Mouse (Mus musculus) lung, postnatal 25 days (tissue): ENCODE data around the gene Cpeb2.

ENCODE experiments used
- DNase-seq: peaks from one replicate; pipeline ENCODE4 v3.0.0; 2022; ENCODE audit warnings: low spot score

Cpeb2 gene

GRCm38 (mm10) chr5:43325561-43325960 lies 92.6 kb downstream of the Cpeb2 start:
- no peak for DNase-seq

DNA sequence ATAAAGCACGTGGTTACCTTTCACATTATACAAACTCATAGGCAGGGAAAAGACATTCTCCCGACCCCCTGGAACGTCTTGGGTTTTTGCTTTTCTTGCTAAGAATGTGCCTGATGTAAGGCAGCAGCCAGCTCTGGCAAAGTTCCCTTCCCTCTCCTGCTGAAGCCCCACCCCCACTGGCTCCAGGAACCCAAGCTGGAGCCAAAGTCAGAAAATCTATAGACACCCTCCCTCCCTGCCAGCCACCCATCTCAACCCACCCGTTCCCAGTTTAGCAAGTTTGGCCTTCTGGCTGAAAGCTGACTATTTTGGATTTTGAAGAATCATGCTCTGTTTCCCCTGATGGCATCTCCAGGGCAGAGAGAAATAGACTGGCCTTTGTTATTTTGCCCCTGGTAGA lies 95.6 kb downstream of the Cpeb2 start:
- DNase-seq, result no peak

DNA sequence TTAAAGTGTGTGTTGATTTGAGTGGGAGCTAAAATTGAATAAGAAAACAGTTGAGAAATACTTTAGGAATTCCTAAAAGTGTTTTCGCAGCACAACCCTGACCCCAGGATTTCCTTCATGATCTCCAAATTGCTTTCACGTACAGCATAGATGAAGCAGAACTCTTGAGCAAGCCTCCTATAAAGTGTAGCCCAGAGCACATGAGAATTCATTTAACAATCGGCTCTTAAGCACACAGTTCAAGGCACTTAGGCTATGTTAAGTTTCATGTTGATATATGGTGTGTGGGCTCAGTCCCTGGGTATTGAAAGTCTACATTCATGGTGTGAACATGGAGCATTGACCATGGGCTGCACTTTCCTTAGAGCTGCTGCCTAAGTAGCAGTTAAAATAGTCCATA lies 97.3 kb downstream of the Cpeb2 start:
- DNase-seq, result no peak

DNA sequence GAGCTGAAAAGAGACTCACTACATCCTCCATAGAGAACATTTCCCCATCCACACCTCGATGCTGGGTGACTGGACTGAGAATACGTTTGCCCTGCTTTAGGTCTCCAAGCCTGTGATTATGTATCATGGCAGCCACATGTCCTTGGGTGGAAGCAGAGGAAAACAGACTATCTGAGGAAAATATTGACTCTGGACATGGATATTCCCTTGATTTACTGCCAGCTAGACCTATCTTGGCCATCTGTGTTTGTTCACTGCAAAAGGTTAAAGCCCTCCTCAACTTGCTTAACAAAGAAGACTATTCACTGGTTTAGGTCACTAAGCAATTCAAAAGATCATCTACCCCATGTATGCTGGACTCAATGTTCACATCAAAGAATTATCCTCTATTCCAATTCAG lies 101.5 kb downstream of the Cpeb2 start:
- DNase-seq, result no peak

DNA sequence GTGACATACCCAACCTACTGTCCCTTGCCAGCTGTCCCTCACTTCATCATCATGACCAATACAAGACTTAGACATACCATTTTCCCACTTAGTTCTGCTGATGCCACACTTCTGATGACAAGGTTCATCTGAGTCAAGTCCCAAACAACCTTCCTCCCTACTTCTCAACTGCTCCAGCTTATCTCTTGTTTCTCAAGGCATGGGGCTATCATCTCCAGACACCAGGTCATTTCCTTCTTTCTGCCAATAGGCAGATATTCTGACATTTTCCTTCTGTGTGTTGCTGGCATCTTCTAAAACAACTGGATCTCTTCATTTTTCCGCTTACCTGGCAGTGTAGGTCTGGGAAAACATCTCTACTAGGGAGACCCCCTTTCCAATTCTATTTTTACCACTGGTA lies 104.2 kb downstream of the Cpeb2 start:
- DNase-seq, result no peak

GRCm38 (mm10) chr5:43338771-43339475 lies 106.0 kb downstream of the Cpeb2 start:
- DNase-seq, result no peak
